ENCODE assay signal across 8 mouse cellular contexts in genomic region chr11:113165069-113165795, GRCm38 (mm10).
DNase-seq lines count a peak whose midpoint lies in the region; ATAC-seq and TF ChIP-seq lines count a peak whose summit lies in the region.

No protein-coding gene starts in this region.

- no peak overlapping the region for H3K27ac ChIP-seq in CH12.LX (ENCODE audit: insufficient read depth, low read depth)
- 0 out of 2 replicates have a peak overlapping the region, but pooled peaks have one; percentile 46 for H3K27ac ChIP-seq in forebrain, embryonic 15.5 days (replicated peaks)
- 0 out of 2 replicates have a peak overlapping the region, but pooled peaks have one; percentile 44 for H3K27ac ChIP-seq in liver, postnatal 0 days (ENCODE audit: low read depth)
- H3K27ac ChIP-seq in neural tube, embryonic 15.5 days (replicated peaks): peak overlapping the region; percentile 56; the same call in 1 of the 2 replicates

- peak; percentile 75 to 80 for TF ChIP-seq CTCF in CH12.LX (conservative IDR thresholded peaks at IDR 0.05 in 1 of 2, IDR thresholded peaks at IDR 0.05 in 1 of 2; ENCODE audit: low read depth in 2 of 2, low read length in 2 of 2)
- peak; percentile 98 for TF ChIP-seq CTCF in liver, postnatal 0 days (IDR thresholded peaks at IDR 0.05; ENCODE audit: low read depth)

- TF ChIP-seq RAD21 in CH12.LX (IDR thresholded peaks at IDR 0.05; ENCODE audit: low read depth, low read length): peak; percentile 87

- no peaks in the 10 kb centered on the region for H3K9me3 ChIP-seq in CH12.LX (replicated peaks; ENCODE audit: low read length)
- H3K9me3 ChIP-seq in forebrain, embryonic 15.5 days: no peaks in the 10 kb centered on the region
- H3K9me3 ChIP-seq in liver, postnatal 0 days (ENCODE audit: low read length): no peaks in the 10 kb centered on the region
- no peaks in the 10 kb centered on the region for H3K9me3 ChIP-seq in neural tube, embryonic 15.5 days (replicated peaks)

- peak; percentile 57 for DNase-seq in CH12.LX (ENCODE audit: extremely low read depth)
- DNase-seq in cerebellum, adult 11 months: peak; percentile 79
- peak; percentile 89 to 93 for DNase-seq in heart, postnatal 10 days
- peak; percentile 91 to 92 for DNase-seq in kidney, postnatal 4 days
- peak; percentile 87 for DNase-seq in liver, postnatal 0 days
- DNase-seq in thymus, postnatal 14 days: peak; percentile 22

- H3K27me3 ChIP-seq in CH12.LX (replicated peaks): no peaks in the 10 kb centered on the region
- H3K27me3 ChIP-seq in forebrain, embryonic 15.5 days: no peaks in the 10 kb centered on the region
- no peaks in the 10 kb centered on the region for H3K27me3 ChIP-seq in liver, postnatal 0 days (ENCODE audit: insufficient read depth, low read length)
- H3K27me3 ChIP-seq in neural tube, embryonic 15.5 days (replicated peaks): 0 out of 2 replicates have a peak, but pooled peaks cover 2% of the 10 kb centered on the region

- no peak for TF ChIP-seq EP300 in CH12.LX (IDR thresholded peaks at IDR 0.05; ENCODE audit: low read length)
- TF ChIP-seq EP300 in liver, postnatal 0 days (IDR thresholded peaks at IDR 0.05; ENCODE audit: low read depth): no peak

- ATAC-seq in forebrain, embryonic 15.5 days (replicated peaks): peak; percentile 63
- ATAC-seq in liver, postnatal 0 days: peak; percentile 87
- peak; percentile 58 for ATAC-seq in neural tube, embryonic 15.5 days (ENCODE audit: low FRiP score)

- H3K4me1 ChIP-seq in CH12.LX (ENCODE audit: control insufficient read depth in 1 of 2, insufficient read depth in 2 of 2): peaks cover 0 to 26% of the 10 kb centered on the region in 2 experiments; a peak in 2 of 4 replicates
- peaks cover 44% of the 10 kb centered on the region for H3K4me1 ChIP-seq in forebrain, embryonic 15.5 days
- H3K4me1 ChIP-seq in liver, postnatal 0 days (ENCODE audit: insufficient read depth): peaks cover 4% of the 10 kb centered on the region; the same call in 1 of the 2 replicates
- H3K4me1 ChIP-seq in neural tube, embryonic 15.5 days: peaks cover 31% of the 10 kb centered on the region

- H3K4me2 ChIP-seq in CH12.LX (ENCODE audit: insufficient read depth, low read depth, poor library complexity, severe bottlenecking): no peak overlapping the region
- peak overlapping the region; percentile 73 for H3K4me2 ChIP-seq in forebrain, embryonic 15.5 days (replicated peaks)
- peak overlapping the region; percentile 62 for H3K4me2 ChIP-seq in liver, postnatal 0 days (ENCODE audit: low read depth, low read length)
- peak overlapping the region; percentile 67 for H3K4me2 ChIP-seq in neural tube, embryonic 15.5 days

- H3K79me2 ChIP-seq in CH12.LX (replicated peaks; ENCODE audit: control insufficient read depth, extremely low read depth, insufficient read depth, poor library complexity, severe bottlenecking): no peaks in the 10 kb centered on the region

- no peak for TF ChIP-seq POLR2A in CH12.LX (IDR thresholded peaks at IDR 0.05; ENCODE audit: low read depth, low read length)

- dilution Hi-C loops in CH12.LX (cut with MboI; ENCODE audit: extremely low pct_ligation_motif_present, extremely low pct_unique_long_range_greater_than_20kb, low sequenced_read_pairs): no loop called here

- no peak overlapping the region for H3K4me3 ChIP-seq in CH12.LX (replicated peaks in 1 of 3; ENCODE audit: low read depth in 2 of 3, low read length in 2 of 3, poor library complexity in 1 of 3)
- peak overlapping the region; percentile 38 for H3K4me3 ChIP-seq in forebrain, embryonic 15.5 days
- peak overlapping the region; percentile 20 for H3K4me3 ChIP-seq in liver, postnatal 0 days (ENCODE audit: low read depth, low read length)
- H3K4me3 ChIP-seq in neural tube, embryonic 15.5 days (replicated peaks): peak overlapping the region; percentile 38

- H3K36me3 ChIP-seq in CH12.LX (replicated peaks in 1 of 2; ENCODE audit: control insufficient read depth in 1 of 2, insufficient read depth in 1 of 2, low read length in 1 of 2): peaks cover 8 to 80% of the 10 kb centered on the region in 2 experiments
- no peaks in the 10 kb centered on the region for H3K36me3 ChIP-seq in forebrain, embryonic 15.5 days
- no peaks in the 10 kb centered on the region for H3K36me3 ChIP-seq in liver, postnatal 0 days (replicated peaks; ENCODE audit: insufficient read depth, low read length)
- H3K36me3 ChIP-seq in neural tube, embryonic 15.5 days: no peaks in the 10 kb centered on the region

- intact Hi-C loops in heart, postnatal 10 days (cut with DNase I): loop anchor here (1.0 to 10.0 kb wide), 5 partner anchors 382 to 1628 kb away; partner anchors contain the start of gene Sox9

- WGBS in forebrain, embryonic 15.5 days: 6% methylated on average over 23 of the region's 23 CpGs
- WGBS in liver, postnatal 0 days (ENCODE audit: insufficient replicate concordance): 15% methylated on average over 23 of the region's 23 CpGs
- 6% methylated on average over 23 of the region's 23 CpGs for WGBS in neural tube, embryonic 15.5 days

- in situ Hi-C loops in CH12.LX (cut with MboI; ENCODE audit: low pct_ligation_motif_present, low pct_unique_long_range_greater_than_20kb, low sequenced_read_pairs): loop anchor here (5.0 to 25.0 kb wide), 2 partner anchors 1503 to 1628 kb away; no protein-coding TSS in a partner anchor

- no peak overlapping the region for H3K9ac ChIP-seq in CH12.LX (ENCODE audit: insufficient read depth, low read depth)
- peak overlapping the region; percentile 46 for H3K9ac ChIP-seq in forebrain, embryonic 15.5 days (replicated peaks)
- H3K9ac ChIP-seq in liver, postnatal 0 days (replicated peaks): no peak overlapping the region
- peak overlapping the region; percentile 39 for H3K9ac ChIP-seq in neural tube, embryonic 15.5 days (replicated peaks)

TF ChIP-seq in CH12.LX, 34 proteins besides CTCF, POLR2A, EP300 and RAD21:
- TF ChIP-seq NRF1 (IDR thresholded peaks at IDR 0.05; ENCODE audit: low read depth, low read length) (no peak), SMC3 (IDR thresholded peaks at IDR 0.05; ENCODE audit: low read depth, low read length) (peak; percentile 72)

Comparison
In these comparisons a context has a peak if more than half of its experiments do, and no peak if none do; other contexts are left out.
1. DNase-seq: peak in every context shown above with its lines; median percentile 92 in kidney, postnatal 4 days; 91 in heart, postnatal 10 days; 87 in liver, postnatal 0 days; 79 in cerebellum, adult 11 months; 57 in CH12.LX; 22 in thymus, postnatal 14 days.
2. H3K4me3 ChIP-seq: peak in forebrain, embryonic 15.5 days (single experiment), liver, postnatal 0 days (single experiment) and neural tube, embryonic 15.5 days (single experiment); none in CH12.LX (0 of 3).
3. H3K9ac ChIP-seq: peak in forebrain, embryonic 15.5 days (single experiment) and neural tube, embryonic 15.5 days (single experiment); none in CH12.LX (single experiment) and liver, postnatal 0 days (single experiment).
4. Peak in every context shown above with its lines, with median percentiles within 50 percentile points of each other: ATAC-seq.